Mouse (Mus musculus): ENCODE measurements around the gene Depdc7. TPM values are rescaled to one million over a fixed set of nuclear protein-coding genes. Genes with fewer than 3 reads are reported as not detected.

The Depdc7 gene
- polyA plus RNA-seq, 1 experiment from 2014 or later: 2.4 TPM

DNA sequence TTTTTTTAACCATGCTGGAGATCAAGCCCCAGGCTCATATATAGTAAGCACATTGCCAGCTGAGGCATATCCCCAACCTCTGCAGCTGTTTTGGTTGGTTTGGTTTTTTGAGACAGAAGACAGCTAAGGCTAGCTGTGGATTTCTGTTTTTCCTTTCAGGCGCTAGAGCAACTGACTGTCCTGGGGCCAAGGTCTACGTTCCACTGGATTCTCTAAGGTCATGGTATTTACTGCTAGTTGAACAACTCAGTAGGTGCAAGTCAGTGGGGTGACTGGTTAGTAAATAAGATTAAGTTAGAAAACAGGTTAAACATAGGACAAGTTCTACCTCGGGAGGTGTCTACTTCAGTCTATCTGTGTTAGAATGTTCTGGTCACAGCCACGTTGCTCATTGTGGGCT lies 57.9 kb downstream of the Depdc7 start:
- Histone ChIP-seq H3K9me3 (ENCODE audit: control insufficient read depth, low read length) (no peaks in the 10 kb centered on the region), H3K27ac (ENCODE audit: low read length) (no peak overlapping the region), H3K27me3 (replicated peaks; ENCODE audit: control insufficient read depth, insufficient read depth, low read length) (no peaks in the 10 kb centered on the region), H3K9ac (replicated peaks; ENCODE audit: low read depth, low read length) (no peak overlapping the region), H3K4me1 (replicated peaks; ENCODE audit: control insufficient read depth, insufficient read depth, low read length) (no peaks in the 10 kb centered on the region), H3K4me2 (ENCODE audit: low read length) (no peak overlapping the region), H3K4me3 (replicated peaks; ENCODE audit: low read length) (no peak overlapping the region), H3K36me3 (ENCODE audit: control insufficient read depth, insufficient read depth) (peaks cover 17% of the 10 kb centered on the region)
- ATAC-seq: no peak
- WGBS: 89% methylated on average over 4 of the region's 4 CpGs

DNA sequence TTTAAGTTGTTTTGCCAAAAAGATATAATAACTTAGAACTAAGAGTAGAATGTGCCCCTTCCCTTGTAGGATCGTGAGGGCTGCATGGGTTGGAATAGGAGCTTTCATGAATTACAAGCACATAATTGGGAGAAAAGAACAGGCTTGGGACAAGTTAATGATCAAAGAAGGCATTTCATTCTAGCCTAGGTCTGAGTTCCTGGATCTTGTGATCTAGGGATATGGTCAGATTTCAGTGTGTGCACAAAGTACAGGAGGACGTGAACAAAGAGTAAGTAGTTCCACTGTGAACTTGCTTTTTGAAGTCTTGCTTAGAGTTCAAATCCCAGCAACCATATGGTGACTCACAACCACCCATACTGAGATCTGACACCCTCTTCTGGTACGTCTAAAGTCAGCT lies 65.4 kb downstream of the Depdc7 start:
- 84% methylated on average over 3 of the region's 3 CpGs for WGBS
- Histone ChIP-seq H3K9ac (replicated peaks; ENCODE audit: low read depth, low read length) (no peak overlapping the region), H3K4me1 (replicated peaks; ENCODE audit: control insufficient read depth, insufficient read depth, low read length) (no peaks in the 10 kb centered on the region), H3K36me3 (ENCODE audit: control insufficient read depth, insufficient read depth) (peaks cover 11% of the 10 kb centered on the region; the same call in 1 of the 2 replicates), H3K27ac (ENCODE audit: low read length) (no peak overlapping the region), H3K27me3 (replicated peaks; ENCODE audit: control insufficient read depth, insufficient read depth, low read length) (no peaks in the 10 kb centered on the region), H3K4me2 (ENCODE audit: low read length) (no peak overlapping the region), H3K4me3 (replicated peaks; ENCODE audit: low read length) (no peak overlapping the region), H3K9me3 (ENCODE audit: control insufficient read depth, low read length) (no peaks in the 10 kb centered on the region)
- no peak for ATAC-seq

Other genes starting within 250 kb of the Depdc7 start
- gene Hipk3, start 248.4 kb downstream of the Depdc7 start, polyA plus RNA-seq (2015; fragmentation: Nextera tagmentation; extraction: Ambion mirVana): 6.9 and 7.5 TPM in 2 replicates
- gene Cstf3, start 152.4 kb downstream of the Depdc7 start, polyA plus RNA-seq (2015; fragmentation: Nextera tagmentation; extraction: Ambion mirVana): 104 and 114 TPM in 2 replicates
- gene Tcp11l1, start 30.7 kb downstream of the Depdc7 start, polyA plus RNA-seq (2015; fragmentation: Nextera tagmentation; extraction: Ambion mirVana): 51.0 and 54.0 TPM in 2 replicates
- gene Pin1rt1, start 26.5 kb downstream of the Depdc7 start, polyA plus RNA-seq (2015; fragmentation: Nextera tagmentation; extraction: Ambion mirVana): 0.18 TPM in 1 of 2 replicates, not detected in the other
- 11.1 and 12.2 TPM in 2 replicates for gene Qser1, start 73.9 kb upstream of the Depdc7 start, polyA plus RNA-seq (2015; fragmentation: Nextera tagmentation; extraction: Ambion mirVana)
- gene Prrg4, start 107.0 kb upstream of the Depdc7 start, polyA plus RNA-seq (2015; fragmentation: Nextera tagmentation; extraction: Ambion mirVana): 0.38 and 0.43 TPM in 2 replicates
- gene Ccdc73, start 124.9 kb upstream of the Depdc7 start, polyA plus RNA-seq (2015; fragmentation: Nextera tagmentation; extraction: Ambion mirVana): 5.3 and 7.0 TPM in 2 replicates

Data from forebrain, embryonic 16.5 days (tissue).